Mouse (Mus musculus) left cerebral cortex, adult 2 months (tissue): ENCODE data around the gene Ghrh. TPM values are rescaled to one million over a fixed set of nuclear protein-coding genes. Genes with fewer than 3 reads are reported as not detected.

Experiments used
- DNase-seq, 2 experiments: peaks; one replicate each; pipeline ENCODE4 v3.0.0; 2021 to 2022; ENCODE audit warnings: low spot score in 2 of 2, mixed read lengths in 1 of 2; ENCODE audit errors: extremely low spot score in 1 of 2
- H3K27ac ChIP-seq: fragments of 200-600 bp; 2 replicates; pipeline ENCODE4 v1.8.1; 2022
- H3K4me3 ChIP-seq: fragments of 200-600 bp; 2 replicates; pipeline ENCODE4 v1.8.1; 2022
- CTCF ChIP-seq: fragments of 200-600 bp; IDR thresholded peaks from 2 replicates; pipeline ENCODE4 v1.8.1; 2022; ENCODE audit warnings: antibody characterized with exemption, mild to moderate bottlenecking, moderate library complexity
- intact Hi-C: fragments of 180-260 bp; cut with DNase I; formaldehyde crosslinking; loops from one replicate; pipeline ENCODE4 v1.15.1; 2025
- total RNA-seq, 2 experiments: library from RNA; stranded (reverse); gene quantifications; 2 replicates each; pipeline ENCODE4 v1.2.3; 2021

The Ghrh gene
- total RNA-seq, 2 experiments from 2014 or later = not detected

DNA sequence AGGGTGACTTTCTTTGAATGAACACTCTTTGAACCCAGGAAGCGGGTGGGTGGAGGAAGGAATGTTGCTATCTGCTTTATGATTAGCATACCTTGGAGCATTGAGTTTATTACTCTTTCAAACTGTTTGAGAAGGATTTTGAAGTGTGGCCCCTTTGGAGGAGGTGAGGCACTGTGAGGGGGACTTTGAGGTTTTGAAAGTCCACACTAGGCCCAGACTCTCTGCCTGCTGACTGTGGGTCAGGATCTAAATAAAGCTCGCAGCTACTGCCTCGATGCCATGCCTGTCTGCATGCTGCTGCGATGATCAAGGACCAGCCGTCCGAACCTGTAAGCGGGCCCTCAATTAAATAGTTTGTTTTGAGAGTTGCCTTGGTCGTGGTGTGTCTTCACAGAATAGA is 27.7 kb upstream of the Ghrh start:
- intact Hi-C loops = no loop called here
- no peak for DNase-seq
- TF ChIP-seq CTCF = no peak

DNA sequence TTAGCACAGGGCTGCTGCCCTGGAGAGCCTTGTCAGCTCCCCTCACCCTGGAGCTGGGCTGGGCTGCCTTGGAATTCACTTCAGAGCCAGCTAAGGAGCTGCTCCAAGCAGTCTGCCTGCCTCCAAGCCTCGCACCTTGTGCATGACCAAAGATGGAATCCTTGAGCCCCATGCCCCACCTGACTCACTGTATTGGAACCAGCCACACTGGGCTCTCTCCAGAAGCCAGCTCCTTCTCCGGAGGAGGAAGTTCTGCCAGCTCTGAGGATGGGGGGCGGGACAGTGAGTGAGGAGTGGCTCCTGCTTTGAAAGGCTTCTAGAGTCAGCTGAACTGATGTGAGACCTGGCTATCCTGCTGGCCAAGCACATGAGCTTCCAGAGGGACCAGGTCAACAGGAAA is 26.4 kb upstream of the Ghrh start:
- intact Hi-C loops = no loop called here

More for the DNA sequence above, 27.7 kb upstream of the Ghrh start:
- Histone ChIP-seq H3K27ac (no peak overlapping the region), H3K4me3 (no peak overlapping the region)

DNA sequence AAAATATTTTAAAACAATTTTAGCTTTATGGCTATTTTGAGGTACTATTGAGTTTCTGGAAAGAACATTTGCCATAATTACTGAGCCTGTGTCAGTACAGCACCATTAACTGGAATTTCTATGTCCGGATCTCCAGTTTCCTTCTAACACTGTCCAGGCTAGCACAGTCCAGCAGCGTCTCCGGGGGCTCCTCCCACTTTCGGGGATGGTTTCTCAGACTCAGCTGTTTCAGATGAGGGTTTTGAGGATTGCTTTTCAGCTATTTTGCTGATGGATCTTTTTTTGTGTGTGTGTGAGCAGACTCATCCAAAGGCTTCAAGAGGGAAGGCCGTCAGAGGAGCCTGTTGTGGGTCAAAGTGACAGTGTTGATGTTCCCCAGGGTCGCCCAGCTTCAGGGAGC is 24.4 kb upstream of the Ghrh start:
- no peak for TF ChIP-seq CTCF
- Histone ChIP-seq H3K27ac (no peak overlapping the region), H3K4me3 (no peak overlapping the region)
- intact Hi-C loops = no loop called here
- DNase-seq = no peak

More for the DNA sequence above, 26.4 kb upstream of the Ghrh start:
- Histone ChIP-seq H3K4me3 (no peak overlapping the region), H3K27ac (no peak overlapping the region)
- no peak for DNase-seq
- TF ChIP-seq CTCF = no peak

DNA sequence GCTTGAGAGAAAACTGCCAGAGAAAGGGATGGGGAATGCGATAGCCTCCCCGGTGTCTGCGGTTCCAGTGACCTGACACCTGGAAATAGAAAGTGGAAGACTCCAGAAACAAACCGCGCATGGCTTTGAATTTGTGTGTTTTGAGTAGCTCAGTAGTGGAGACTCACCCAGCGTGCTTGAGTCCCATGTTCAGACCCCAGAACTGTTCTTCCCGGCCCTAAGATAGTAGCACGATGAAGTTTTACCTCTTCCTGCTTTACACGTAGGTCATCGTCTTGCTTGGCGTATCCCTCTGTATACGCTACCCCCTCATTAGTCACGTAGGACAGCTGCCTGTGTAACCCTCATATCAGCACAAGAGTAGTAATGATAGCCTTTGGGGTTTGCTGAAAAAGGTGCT is 20.7 kb upstream of the Ghrh start:
- intact Hi-C loops = loop anchor here (1.0 kb wide), 1 partner anchor 89 kb away; no protein-coding TSS in a partner anchor
- Histone ChIP-seq H3K4me3 (peak overlapping the region; percentile 79), H3K27ac (peak overlapping the region; percentile 93)
- DNase-seq = no peak
- TF ChIP-seq CTCF = no peak

DNA sequence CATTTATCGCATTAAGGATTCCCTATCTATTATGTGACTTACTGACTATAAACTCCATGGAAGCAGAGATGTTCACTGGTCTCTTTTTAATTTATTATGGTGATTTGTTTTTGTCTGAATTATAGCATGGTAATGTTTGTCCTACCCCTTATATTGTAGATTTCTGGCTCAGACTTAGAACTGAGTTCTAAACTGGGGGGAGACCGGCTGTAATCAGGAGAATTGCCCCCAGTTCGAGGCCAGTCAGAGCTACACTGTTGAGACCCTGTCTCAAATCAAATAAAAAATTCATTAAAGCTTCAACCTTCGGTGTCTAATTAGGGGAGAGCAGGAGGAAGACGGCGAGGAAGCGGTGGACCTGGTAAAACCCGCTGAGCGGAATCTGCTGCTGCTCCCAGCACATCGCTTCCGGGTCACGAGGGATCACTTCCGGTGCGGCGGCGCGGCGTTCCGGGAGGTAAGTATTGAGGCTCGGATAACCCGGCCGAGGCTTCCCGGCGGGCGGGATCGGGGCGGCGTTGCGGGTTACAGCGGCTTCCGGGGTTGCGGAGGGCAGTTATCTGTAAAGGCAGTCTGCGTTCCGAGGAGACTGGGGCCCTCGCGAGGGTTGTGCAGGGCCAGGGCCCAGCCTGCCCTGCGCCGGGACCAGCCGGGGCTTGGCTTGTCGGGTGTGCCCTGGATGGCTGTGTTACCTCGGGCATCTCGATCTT is 20.0 kb upstream of the Ghrh start, which contains the start of gene Manbal:
Manbal (plus strand) TSS at position 411 of the 710 bp plus-strand sequence.
- no peak for TF ChIP-seq CTCF
- Histone ChIP-seq H3K4me3 (peak within 1 kb of the TSS; percentile 79), H3K27ac (peak within 1 kb of the TSS; percentile 93)
- DNase-seq = peak; percentile 92 to 98
- intact Hi-C loops = loop anchor here (1.0 kb wide), 1 partner anchor 90 kb away; no protein-coding TSS in a partner anchor

DNA sequence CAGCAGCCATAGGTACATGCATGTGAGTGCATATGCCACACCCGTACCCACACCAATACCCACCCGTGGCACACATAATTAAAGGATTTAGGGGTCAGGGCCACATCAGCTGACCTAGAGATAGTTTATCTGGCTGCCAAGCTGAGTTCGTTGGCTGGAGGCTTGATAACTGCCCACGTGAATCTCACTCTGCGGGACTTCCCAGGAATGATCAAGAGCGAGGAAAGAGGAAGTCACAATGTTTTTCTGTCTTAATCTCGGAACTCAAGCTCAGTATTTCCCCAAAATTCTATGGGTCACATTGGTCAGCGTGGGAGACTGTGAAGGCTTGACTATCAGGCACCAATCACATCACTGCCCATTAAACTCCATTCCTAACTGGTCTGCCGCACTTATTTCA is 19.5 kb upstream of the Ghrh start:
- Histone ChIP-seq H3K4me3 (no peak overlapping the region; the same call in 1 of the 2 replicates), H3K27ac (peak overlapping the region; percentile 93)
- intact Hi-C loops = loop anchor here (1.0 kb wide), 1 partner anchor 91 kb away; no protein-coding TSS in a partner anchor

DNA sequence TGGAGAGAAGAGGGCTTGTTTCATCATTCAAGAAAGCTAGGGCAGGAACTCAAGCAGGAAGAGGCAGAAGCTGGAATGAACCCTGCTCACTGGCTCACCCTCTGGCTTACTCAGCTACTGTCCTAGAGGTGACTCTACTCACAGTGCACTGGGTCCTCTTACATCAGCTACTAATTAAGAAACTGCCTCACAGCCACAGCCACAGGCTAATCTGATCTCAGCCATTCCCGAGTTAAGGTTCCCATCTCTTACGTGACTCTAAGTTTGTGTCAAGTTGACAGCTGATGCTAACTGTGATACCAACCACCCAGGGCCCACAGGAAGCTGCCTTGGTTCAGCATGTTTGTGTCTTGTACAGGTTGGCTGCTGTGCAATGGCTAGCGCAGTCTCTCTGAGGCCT is 15.7 kb upstream of the Ghrh start:
- H3K4me3 ChIP-seq = no peak overlapping the region
- intact Hi-C loops = no loop called here
- no peak for DNase-seq
- no peak overlapping the region for H3K27ac ChIP-seq
- no peak for TF ChIP-seq CTCF

More for the DNA sequence above, 19.5 kb upstream of the Ghrh start:
- DNase-seq = no peak
- TF ChIP-seq CTCF = no peak

DNA sequence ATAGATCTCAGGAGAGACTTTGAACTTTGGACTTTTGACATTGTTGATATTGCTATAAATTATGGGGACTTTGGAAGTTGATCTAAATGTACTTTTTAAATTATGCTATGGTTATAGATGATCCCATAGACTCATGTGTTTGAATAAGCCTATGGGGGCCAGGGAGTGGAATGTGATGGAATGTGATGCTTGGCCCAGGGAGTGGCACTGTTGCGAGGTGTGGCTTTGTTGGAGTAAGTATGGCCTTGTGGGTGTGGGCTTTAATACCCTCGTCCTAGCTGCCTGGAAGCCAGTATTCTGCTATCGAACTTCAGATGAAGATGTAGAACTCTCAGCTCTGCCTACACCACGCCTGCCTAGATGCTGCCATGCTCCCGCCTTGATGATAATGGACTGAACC is 12.7 kb upstream of the Ghrh start:
- no peak for TF ChIP-seq CTCF
- intact Hi-C loops = no loop called here
- DNase-seq = no peak
- Histone ChIP-seq H3K27ac (no peak overlapping the region), H3K4me3 (no peak overlapping the region)

DNA sequence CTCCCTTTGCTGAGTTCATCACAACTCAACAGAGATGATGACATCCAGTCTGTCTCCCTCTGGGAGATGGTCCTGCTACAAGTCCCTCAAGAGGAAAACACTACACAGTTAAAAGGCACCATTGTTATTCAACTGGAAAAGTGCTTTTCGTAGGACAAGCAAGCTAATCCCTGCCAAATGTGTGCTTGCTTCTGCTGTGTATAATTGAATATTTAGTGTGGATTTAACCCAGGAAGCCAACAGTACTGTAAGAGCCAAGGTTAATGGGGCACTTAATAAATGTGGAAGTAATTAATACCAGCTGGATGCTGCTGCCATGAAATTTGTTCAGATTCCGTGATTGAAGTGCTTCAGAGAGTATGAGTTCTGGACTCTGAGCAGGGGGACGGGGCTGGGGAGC is 6.8 kb upstream of the Ghrh start:
- no peak for DNase-seq
- intact Hi-C loops = no loop called here
- Histone ChIP-seq H3K27ac (no peak overlapping the region), H3K4me3 (no peak overlapping the region)
- no peak for TF ChIP-seq CTCF

DNA sequence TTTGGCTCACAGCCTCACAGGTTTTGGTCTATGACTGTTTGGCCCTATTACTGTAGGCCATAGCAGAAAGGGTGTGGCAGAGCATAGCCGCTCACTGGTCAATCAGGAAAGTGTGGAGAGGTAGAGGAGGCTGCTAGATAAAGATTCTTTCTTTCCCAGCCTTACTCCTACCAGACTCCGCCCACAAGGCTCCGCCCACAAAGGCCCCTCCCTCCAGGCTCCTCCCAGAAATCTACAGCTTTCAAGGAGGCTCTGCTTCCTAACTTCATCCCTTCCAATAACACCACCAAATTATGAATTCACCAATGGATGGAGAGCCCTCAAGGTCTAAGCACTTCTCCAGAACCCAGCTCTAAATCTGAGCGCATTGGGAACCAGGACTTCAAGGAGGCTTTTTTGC is 5.9 kb upstream of the Ghrh start:
- no peak for TF ChIP-seq CTCF
- H3K4me3 ChIP-seq = no peak overlapping the region
- no peak for DNase-seq
- intact Hi-C loops = no loop called here
- no peak overlapping the region for H3K27ac ChIP-seq

DNA sequence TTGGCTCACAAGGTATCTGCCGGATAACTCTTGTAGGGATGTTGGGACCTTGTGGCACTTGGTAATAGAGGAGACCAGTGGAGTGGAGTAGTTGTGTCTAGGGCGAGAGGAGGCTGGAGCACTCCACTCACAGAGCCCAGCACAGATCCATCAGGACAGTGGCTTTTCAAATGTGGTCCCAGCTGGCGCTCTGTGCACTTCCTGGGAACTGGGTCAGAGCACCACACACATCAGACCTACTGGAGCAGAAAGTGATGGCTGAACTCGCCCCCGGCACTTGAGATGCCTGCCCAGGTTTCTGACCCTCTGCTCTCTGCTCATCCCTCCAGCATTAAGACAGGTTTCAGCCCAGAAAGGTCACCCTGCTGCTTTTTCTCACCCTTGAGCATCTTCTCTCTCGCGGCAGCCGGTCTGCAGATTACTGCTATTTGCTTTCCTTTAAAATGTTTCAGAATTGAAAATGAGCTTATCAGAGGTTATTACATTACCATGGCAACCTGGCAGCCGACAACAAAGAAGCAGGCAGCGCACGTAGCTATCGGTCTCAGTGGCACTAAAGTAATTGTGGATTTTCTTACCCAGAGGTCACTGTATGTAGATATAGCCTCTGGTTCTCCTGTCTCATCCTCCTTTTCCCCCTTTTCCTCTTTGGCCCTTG is 1.9 kb upstream of the Ghrh start:
- no peak for DNase-seq
- intact Hi-C loops = no loop called here
- TF ChIP-seq CTCF = no peak
- Histone ChIP-seq H3K27ac (peak overlapping the region; percentile 56; the same call in 1 of the 2 replicates), H3K4me3 (no peak overlapping the region)

DNA sequence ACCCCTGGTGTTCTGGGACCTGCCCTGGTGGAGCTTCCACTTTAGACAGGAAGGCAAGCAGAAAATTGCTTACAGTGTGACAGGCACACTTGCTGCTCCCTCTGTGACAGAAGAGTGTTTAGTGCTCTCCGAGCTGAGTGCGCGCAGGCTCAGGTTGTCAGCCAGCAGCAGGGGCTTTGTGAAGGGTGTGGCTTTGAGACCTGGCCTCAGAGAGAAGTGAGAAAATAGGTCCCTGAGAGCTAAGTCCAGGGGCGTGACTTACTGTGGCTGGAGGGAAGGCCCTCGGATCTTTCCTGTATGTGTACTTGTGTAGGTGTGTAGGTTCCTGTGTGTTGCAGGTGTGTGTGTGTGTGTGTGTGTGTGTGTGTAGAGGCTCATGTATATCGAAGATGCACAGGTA is 4.0 kb downstream of the Ghrh start:
- DNase-seq = no peak
- Histone ChIP-seq H3K27ac (no peak overlapping the region), H3K4me3 (no peak overlapping the region)
- no peak for TF ChIP-seq CTCF
- intact Hi-C loops = no loop called here
